Mouse (Mus musculus) left cerebral cortex, adult 2 months (tissue): ENCODE results near the gene Gm42742. TPM values are rescaled to one million over a fixed set of nuclear protein-coding genes. Genes with fewer than 3 reads are reported as not detected.

Experiments used
- DNase-seq, 2 experiments: peaks; one replicate each; pipeline ENCODE4 v3.0.0; 2021 to 2022; ENCODE audit warnings: low spot score in 2 of 2, mixed read lengths in 1 of 2; ENCODE audit errors: extremely low spot score in 1 of 2
- H3K27ac ChIP-seq: fragments of 200-600 bp; 2 replicates; pipeline ENCODE4 v1.8.1; 2022
- H3K4me3 ChIP-seq: fragments of 200-600 bp; 2 replicates; pipeline ENCODE4 v1.8.1; 2022
- CTCF ChIP-seq: fragments of 200-600 bp; IDR thresholded peaks from 2 replicates; pipeline ENCODE4 v1.8.1; 2022; ENCODE audit warnings: antibody characterized with exemption, mild to moderate bottlenecking, moderate library complexity
- intact Hi-C: fragments of 180-260 bp; cut with DNase I; formaldehyde crosslinking; loops from one replicate; pipeline ENCODE4 v1.15.1; 2025
- microRNA-seq, 2 experiments: library from miRNA; unstranded; fragments of <30 nt; microRNA quantifications; one replicate each; pipeline ENCODE4 v1.2.0; 2021
- total RNA-seq, 2 experiments: library from RNA; stranded (reverse); gene quantifications; 2 replicates each; pipeline ENCODE4 v1.2.3; 2021

The Gm42742 gene
- total RNA-seq, 2 experiments from 2014 or later: 61.0 to 66.3 TPM

GRCm38 (mm10) chr7:126986319-126986718 lies 34.6 kb downstream of the Gm42742 start:
- DNase-seq: peak in 1 of 2 experiments; percentile 52
- intact Hi-C loops: loop anchor here (1.0 kb wide), 1 partner anchor 121 kb away; no protein-coding TSS in a partner anchor
- TF ChIP-seq CTCF: peak; percentile 64
- Histone ChIP-seq H3K4me3 (no peak overlapping the region), H3K27ac (peak overlapping the region; percentile 45)

GRCm38 (mm10) chr7:126984667-126985444 lies 36.0 kb downstream of the Gm42742 start:
- intact Hi-C loops: loop anchor here (1.0 kb wide), 2 partner anchors 23 to 127 kb away; no protein-coding TSS in a partner anchor
- peak overlapping the region; percentile 45 for H3K27ac ChIP-seq
- H3K4me3 ChIP-seq: no peak overlapping the region
- peak in 1 of 2 experiments; percentile 49 for DNase-seq
- no peak; the same call in 1 of the 2 replicates for TF ChIP-seq CTCF

- intact Hi-C loops: no loop called here
- H3K4me3 ChIP-seq: no peak overlapping the region
- DNase-seq: no peak
- TF ChIP-seq CTCF: no peak
- peak overlapping the region; percentile 28; the same call in 1 of the 2 replicates for H3K27ac ChIP-seq
These were observed 37.8 kb downstream of the Gm42742 start for GRCm38 (mm10) chr7:126983113-126983512.

- intact Hi-C loops: no loop called here
- TF ChIP-seq CTCF: no peak
- no peak overlapping the region for H3K4me3 ChIP-seq
- H3K27ac ChIP-seq: no peak overlapping the region
- no peak for DNase-seq
These were observed 38.8 kb downstream of the Gm42742 start for GRCm38 (mm10) chr7:126982054-126982453.

- Histone ChIP-seq H3K27ac (no peak overlapping the region), H3K4me3 (no peak overlapping the region)
- no peak for TF ChIP-seq CTCF
- intact Hi-C loops: no loop called here
- no peak for DNase-seq
These were observed 39.3 kb downstream of the Gm42742 start for GRCm38 (mm10) chr7:126981601-126982000.

- TF ChIP-seq CTCF: no peak
- DNase-seq: no peak
- intact Hi-C loops: no loop called here
- Histone ChIP-seq H3K4me3 (no peak overlapping the region), H3K27ac (no peak overlapping the region)
These were observed 42.1 kb downstream of the Gm42742 start for GRCm38 (mm10) chr7:126978841-126979240.

- Histone ChIP-seq H3K4me3 (peak overlapping the region; percentile 99), H3K27ac (peak overlapping the region; percentile 100)
- intact Hi-C loops: loop anchor here (1.0 to 2.0 kb wide), 2 partner anchors 40 to 50 kb away; partner anchors contain the start of genes Maz, Pagr1a and Pagr1b
- TF ChIP-seq CTCF: no peak
- DNase-seq: no peak
These were observed 43.9 kb downstream of the Gm42742 start for GRCm38 (mm10) chr7:126976878-126977459.

GRCm38 (mm10) chr7:126975950-126976866 lies 44.7 kb downstream of the Gm42742 start, which contains the start of gene Cdiptos:
Gene Cdiptos, minus strand, starts transcription at chr7:126976098.
- intact Hi-C loops: loop anchor here (1.0 to 2.0 kb wide), 2 partner anchors 41 to 51 kb away; partner anchors contain the start of genes Maz, Pagr1a and Pagr1b
- Histone ChIP-seq H3K4me3 (peak within 1 kb of the TSS; percentile 99), H3K27ac (peak within 1 kb of the TSS; percentile 100)
- peak; percentile 94 to 96 for DNase-seq
- peak; percentile 99 for TF ChIP-seq CTCF

GRCm38 (mm10) chr7:126975893-126975949 lies 45.2 kb downstream of the Gm42742 start, which contains the start of gene Cdipt:
Gene Cdipt, plus strand, starts transcription at chr7:126975914.
- Histone ChIP-seq H3K4me3 (peak within 1 kb of the TSS; percentile 99), H3K27ac (peak within 1 kb of the TSS; percentile 100)
- intact Hi-C loops: no loop called here
- no peak for DNase-seq
- no peak for TF ChIP-seq CTCF

GRCm38 (mm10) chr7:126975493-126975892 lies 45.4 kb downstream of the Gm42742 start:
- DNase-seq: no peak
- Histone ChIP-seq H3K4me3 (peak overlapping the region; percentile 7; the same call in 1 of the 2 replicates), H3K27ac (peak overlapping the region; percentile 100)
- intact Hi-C loops: no loop called here
- no peak for TF ChIP-seq CTCF

- Histone ChIP-seq H3K27ac (no peak overlapping the region), H3K4me3 (no peak overlapping the region)
- intact Hi-C loops: no loop called here
- no peak for DNase-seq
- no peak for TF ChIP-seq CTCF
These were observed 53.5 kb downstream of the Gm42742 start for GRCm38 (mm10) chr7:126967361-126967760.

- H3K4me3 ChIP-seq: no peak overlapping the region
- no peak overlapping the region for H3K27ac ChIP-seq
- TF ChIP-seq CTCF: no peak
- DNase-seq: no peak
- intact Hi-C loops: no loop called here
These were observed 55.3 kb downstream of the Gm42742 start for GRCm38 (mm10) chr7:126965568-126965967.

Small RNA genes lying within 50 kb of the gene (microRNA-seq; reads per million reads assigned to microRNA genes)
- gene Gm44343: 0 reads per million in 2 experiments

Other genes starting within 250 kb of the Gm42742 start
- gene Ypel3, start 244.1 kb downstream of the Gm42742 start, total RNA-seq: 100 to 1,000 TPM; 312 to 323 TPM
- gene Tbx6, start 239.6 kb downstream of the Gm42742 start, total RNA-seq: 1 to 10 TPM; 1.1 to 1.2 TPM
- gene Ppp4c, start 228.6 kb downstream of the Gm42742 start, total RNA-seq: 10 to 100 TPM; 50.4 TPM
- 10 to 100 TPM; 71.6 to 77.4 TPM for gene Fam57b, start 223.4 kb downstream of the Gm42742 start, total RNA-seq
- gene 4930451I11Rik, start 189.5 kb downstream of the Gm42742 start, total RNA-seq: not detected
- 10 to 100 TPM; 46.9 to 51.7 TPM for gene Doc2a, start 173.7 kb downstream of the Gm42742 start, total RNA-seq
- gene Hirip3, start 159.1 kb downstream of the Gm42742 start, total RNA-seq: 10 to 100 TPM; 36.6 to 40.9 TPM
- gene Ino80e, start 158.7 kb downstream of the Gm42742 start, total RNA-seq: 10 to 100 TPM; 52.5 to 53.2 TPM
- 100 to 1,000 TPM; 162 to 167 TPM for gene Taok2, start 136.4 kb downstream of the Gm42742 start, total RNA-seq
- gene Tmem219, start 98.2 kb downstream of the Gm42742 start, total RNA-seq: 10 to 100 TPM; 17.3 to 22.0 TPM
- 100 to 1,000 TPM; 135 to 146 TPM for gene Kctd13, start 92.2 kb downstream of the Gm42742 start, total RNA-seq
- 10 to 100 TPM; 51.4 to 55.8 TPM for gene Asphd1, start 71.5 kb downstream of the Gm42742 start, total RNA-seq
- gene Sez6l2, start 70.5 kb downstream of the Gm42742 start, total RNA-seq: 100 to 1,000 TPM; 421 to 427 TPM
- 100 to 1,000 TPM; 181 to 186 TPM for gene Cdipt, start 45.2 kb downstream of the Gm42742 start, total RNA-seq
- gene Cdiptos, start 45.0 kb downstream of the Gm42742 start, total RNA-seq: under 1 TPM in 1 of 2 experiments, not detected in 1; 0.52 TPM
- gene Mvp, start 6.5 kb downstream of the Gm42742 start, total RNA-seq: 1 to 10 TPM; 7.2 to 8.3 TPM
- 1 to 10 TPM in 1 of 2 experiments, not detected in 1; 1.2 TPM for gene Pagr1b, start 4.6 kb downstream of the Gm42742 start, total RNA-seq
- 10 to 100 TPM; 15.1 to 27.1 TPM for gene Pagr1a, start 3.7 kb downstream of the Gm42742 start, total RNA-seq
- 100 to 1,000 TPM; 214 to 216 TPM for gene Prrt2, start 114 bp upstream of the Gm42742 start, total RNA-seq
- 100 to 1,000 TPM; 210 to 221 TPM for gene Maz, start 5.9 kb upstream of the Gm42742 start, total RNA-seq
- gene Kif22, start 21.4 kb upstream of the Gm42742 start, total RNA-seq: 1 to 10 TPM; 4.4 to 9.7 TPM
- gene Zg16, start 66.2 kb upstream of the Gm42742 start, total RNA-seq: not detected
- gene AI467606, start 70.3 kb upstream of the Gm42742 start, total RNA-seq: 1 to 10 TPM; 1.2 TPM
- under 1 TPM; 0.28 to 0.32 TPM for gene Qprt, start 101.1 kb upstream of the Gm42742 start, total RNA-seq
- under 1 TPM; 0.18 to 0.23 TPM for gene Spn, start 116.7 kb upstream of the Gm42742 start, total RNA-seq
- gene Cd2bp2, start 175.0 kb upstream of the Gm42742 start, total RNA-seq: 10 to 100 TPM; 77.7 to 80.8 TPM
- gene Tbc1d10b, start 187.4 kb upstream of the Gm42742 start, total RNA-seq: 100 to 1,000 TPM in 1 of 2 experiments, 10 to 100 TPM in 1; 91.9 to 110 TPM
- 1 to 10 TPM; 2.7 to 3.3 TPM for gene Mylpf, start 187.8 kb upstream of the Gm42742 start, total RNA-seq
- gene Zfp553, start 212.0 kb upstream of the Gm42742 start, total RNA-seq: 10 to 100 TPM; 17.8 to 20.5 TPM
- 1 to 10 TPM; 3.5 to 6.4 TPM for gene Sept1, start 212.0 kb upstream of the Gm42742 start, total RNA-seq
- gene Zfp771, start 223.2 kb upstream of the Gm42742 start, total RNA-seq: 10 to 100 TPM; 58.8 to 68.6 TPM
- gene Dctpp1, start 239.6 kb upstream of the Gm42742 start, total RNA-seq: 10 to 100 TPM; 24.1 to 25.9 TPM